Mouse (Mus musculus): Measurements from ENCODE around the gene Arsa. TPM values are rescaled to one million over a fixed set of nuclear protein-coding genes. Genes with fewer than 3 reads are reported as not detected.

Gene Arsa
- polyA plus RNA-seq, 1 experiment from 2014 or later: 17.6 TPM

- H3K27me3 ChIP-seq: no peaks in the 10 kb centered on the region
- no peak overlapping the region for H3K4me3 ChIP-seq (replicated peaks)
- H3K4me2 ChIP-seq (replicated peaks): no peak overlapping the region
- WGBS: 86% methylated on average over 12 of the region's 12 CpGs
- H3K4me1 ChIP-seq (replicated peaks): no peaks in the 10 kb centered on the region
- no peaks in the 10 kb centered on the region for H3K36me3 ChIP-seq
- no peaks in the 10 kb centered on the region for H3K9me3 ChIP-seq
- H3K27ac ChIP-seq: no peak overlapping the region
- H3K9ac ChIP-seq (replicated peaks): no peak overlapping the region
- ATAC-seq: no peak
Measured at GRCm38 (mm10) chr15:89488182-89488581, 11.0 kb upstream of the Arsa start.

GRCm38 (mm10) chr15:89480584-89480983, 3.4 kb upstream of the Arsa start:
- H3K4me1 ChIP-seq (replicated peaks): peaks cover 11% of the 10 kb centered on the region
- H3K27me3 ChIP-seq: peaks cover 5% of the 10 kb centered on the region; the same call in 1 of the 2 replicates
- ATAC-seq: no peak
- 86% methylated on average over 8 of the region's 8 CpGs for WGBS
- H3K4me3 ChIP-seq (replicated peaks): no peak overlapping the region
- H3K9me3 ChIP-seq: peaks cover 3% of the 10 kb centered on the region; the same call in 1 of the 2 replicates
- no peak overlapping the region for H3K27ac ChIP-seq
- H3K36me3 ChIP-seq: no peaks in the 10 kb centered on the region
- no peak overlapping the region for H3K9ac ChIP-seq (replicated peaks)
- no peak overlapping the region for H3K4me2 ChIP-seq (replicated peaks)

GRCm38 (mm10) chr15:89478622-89479021, 1.4 kb upstream of the Arsa start:
- peaks cover 5% of the 10 kb centered on the region; the same call in 1 of the 2 replicates for H3K27me3 ChIP-seq

GRCm38 (mm10) chr15:89477806-89478205, 581 bp upstream of the Arsa start:
- WGBS: 46% methylated on average over 8 of the region's 8 CpGs
- no peak for ATAC-seq
- H3K4me3 ChIP-seq (replicated peaks): no peak overlapping the region

More at GRCm38 (mm10) chr15:89478622-89479021, 1.4 kb upstream of the Arsa start:
- no peaks in the 10 kb centered on the region for H3K36me3 ChIP-seq
- peaks cover 17% of the 10 kb centered on the region for H3K4me1 ChIP-seq (replicated peaks)
- WGBS: 83% methylated on average over 3 of the region's 3 CpGs
- no peak overlapping the region for H3K27ac ChIP-seq
- no peak for ATAC-seq
- H3K4me3 ChIP-seq (replicated peaks): no peak overlapping the region
- H3K4me2 ChIP-seq (replicated peaks): no peak overlapping the region
- no peak overlapping the region for H3K9ac ChIP-seq (replicated peaks)
- peaks cover 3% of the 10 kb centered on the region; the same call in 1 of the 2 replicates for H3K9me3 ChIP-seq

GRCm38 (mm10) chr15:89476475-89476815, 780 bp downstream of the Arsa start:
- 9% methylated on average over 5 of the region's 5 CpGs for WGBS
- no peak for ATAC-seq
- peak overlapping the region; percentile 70 for H3K9ac ChIP-seq (replicated peaks)
- no peaks in the 10 kb centered on the region for H3K9me3 ChIP-seq
- H3K4me1 ChIP-seq (replicated peaks): peaks cover 17% of the 10 kb centered on the region
- no peaks in the 10 kb centered on the region for H3K36me3 ChIP-seq
- H3K27ac ChIP-seq: peak overlapping the region; percentile 77
- peak overlapping the region; percentile 84 for H3K4me2 ChIP-seq (replicated peaks)
- peaks cover 5% of the 10 kb centered on the region; the same call in 1 of the 2 replicates for H3K27me3 ChIP-seq
- peak overlapping the region; percentile 62 for H3K4me3 ChIP-seq (replicated peaks)

More at GRCm38 (mm10) chr15:89477806-89478205, 581 bp upstream of the Arsa start:
- Histone ChIP-seq H3K9me3 (peaks cover 3% of the 10 kb centered on the region; the same call in 1 of the 2 replicates), H3K4me2 (replicated peaks) (no peak overlapping the region), H3K27ac (no peak overlapping the region), H3K9ac (replicated peaks) (no peak overlapping the region), H3K4me1 (replicated peaks) (peaks cover 17% of the 10 kb centered on the region), H3K36me3 (no peaks in the 10 kb centered on the region), H3K27me3 (peaks cover 5% of the 10 kb centered on the region; the same call in 1 of the 2 replicates)

GRCm38 (mm10) chr15:89475611-89476474, 1.4 kb downstream of the Arsa start:
- Histone ChIP-seq H3K4me2 (replicated peaks) (peak overlapping the region; percentile 84), H3K36me3 (no peaks in the 10 kb centered on the region), H3K4me1 (replicated peaks) (peaks cover 17% of the 10 kb centered on the region), H3K9me3 (no peaks in the 10 kb centered on the region), H3K27me3 (peaks cover 5% of the 10 kb centered on the region; the same call in 1 of the 2 replicates), H3K4me3 (replicated peaks) (peak overlapping the region; percentile 62), H3K27ac (peak overlapping the region; percentile 77), H3K9ac (replicated peaks) (peak overlapping the region; percentile 70)
- 9% methylated on average over 44 of the region's 44 CpGs for WGBS
- peak; percentile 98 for ATAC-seq

GRCm38 (mm10) chr15:89475293-89475600, 2.0 kb downstream of the Arsa start:
- H3K9me3 ChIP-seq: no peaks in the 10 kb centered on the region
- no peaks in the 10 kb centered on the region for H3K36me3 ChIP-seq
- H3K4me2 ChIP-seq (replicated peaks): peak overlapping the region; percentile 84
- H3K9ac ChIP-seq (replicated peaks): peak overlapping the region; percentile 70
- peaks cover 5% of the 10 kb centered on the region; the same call in 1 of the 2 replicates for H3K27me3 ChIP-seq
- H3K4me1 ChIP-seq (replicated peaks): peaks cover 17% of the 10 kb centered on the region
- ATAC-seq: no peak; the same call in 1 of the 2 replicates
- 87% methylated on average over 7 of the region's 7 CpGs for WGBS
- H3K4me3 ChIP-seq (replicated peaks): peak overlapping the region; percentile 62
- H3K27ac ChIP-seq: no peak overlapping the region

- no peak overlapping the region for H3K9ac ChIP-seq (replicated peaks)
- WGBS: 95% methylated on average over 19 of the region's 19 CpGs
- no peak overlapping the region for H3K27ac ChIP-seq
- ATAC-seq: no peak
- H3K27me3 ChIP-seq: peaks cover 5% of the 10 kb centered on the region; the same call in 1 of the 2 replicates
- peaks cover 17% of the 10 kb centered on the region for H3K4me1 ChIP-seq (replicated peaks)
- H3K9me3 ChIP-seq: no peaks in the 10 kb centered on the region
- peak overlapping the region; percentile 84 for H3K4me2 ChIP-seq (replicated peaks)
- H3K36me3 ChIP-seq: no peaks in the 10 kb centered on the region
- no peak overlapping the region for H3K4me3 ChIP-seq (replicated peaks)
Measured at GRCm38 (mm10) chr15:89474596-89475292, 2.5 kb downstream of the Arsa start.

- Histone ChIP-seq H3K4me3 (replicated peaks) (no peak overlapping the region), H3K9ac (replicated peaks) (no peak overlapping the region), H3K27ac (no peak overlapping the region), H3K9me3 (no peaks in the 10 kb centered on the region), H3K27me3 (peaks cover 5% of the 10 kb centered on the region; the same call in 1 of the 2 replicates), H3K4me2 (replicated peaks) (no peak overlapping the region), H3K4me1 (replicated peaks) (peaks cover 17% of the 10 kb centered on the region), H3K36me3 (no peaks in the 10 kb centered on the region)
- ATAC-seq: no peak
- WGBS: 96% methylated on average over 8 of the region's 8 CpGs
Measured at GRCm38 (mm10) chr15:89473921-89474320, 3.3 kb downstream of the Arsa start.

- H3K4me1 ChIP-seq (replicated peaks): peaks cover 17% of the 10 kb centered on the region
- H3K9me3 ChIP-seq: no peaks in the 10 kb centered on the region
- 82% methylated on average over 9 of the region's 9 CpGs for WGBS
- H3K9ac ChIP-seq (replicated peaks): no peak overlapping the region
- H3K27me3 ChIP-seq: peaks cover 5% of the 10 kb centered on the region; the same call in 1 of the 2 replicates
- no peak for ATAC-seq
- H3K36me3 ChIP-seq: no peaks in the 10 kb centered on the region
- H3K27ac ChIP-seq: no peak overlapping the region
- no peak overlapping the region for H3K4me3 ChIP-seq (replicated peaks)
- no peak overlapping the region for H3K4me2 ChIP-seq (replicated peaks)
Measured at GRCm38 (mm10) chr15:89473370-89473769, 3.9 kb downstream of the Arsa start.

- Histone ChIP-seq H3K36me3 (no peaks in the 10 kb centered on the region), H3K9ac (replicated peaks) (no peak overlapping the region), H3K4me3 (replicated peaks) (no peak overlapping the region), H3K27me3 (no peaks in the 10 kb centered on the region), H3K4me1 (replicated peaks) (peaks cover 12% of the 10 kb centered on the region), H3K4me2 (replicated peaks) (no peak overlapping the region), H3K9me3 (no peaks in the 10 kb centered on the region), H3K27ac (no peak overlapping the region)
- ATAC-seq: no peak
- WGBS: 91% methylated on average over 4 of the region's 4 CpGs
Measured at GRCm38 (mm10) chr15:89471476-89471875, 5.7 kb downstream of the Arsa start.

GRCm38 (mm10) chr15:89468577-89468976, 8.6 kb downstream of the Arsa start:
- Histone ChIP-seq H3K4me2 (replicated peaks) (no peak overlapping the region), H3K36me3 (peaks cover under 1% of the 10 kb centered on the region; the same call in 1 of the 2 replicates), H3K4me3 (replicated peaks) (no peak overlapping the region), H3K9me3 (no peaks in the 10 kb centered on the region), H3K27me3 (no peaks in the 10 kb centered on the region), H3K9ac (replicated peaks) (no peak overlapping the region), H3K4me1 (replicated peaks) (peaks cover 11% of the 10 kb centered on the region), H3K27ac (no peak overlapping the region)
- WGBS: 32% methylated on average over 2 of the region's 2 CpGs
- ATAC-seq: no peak

All from midbrain, embryonic 13.5 days (tissue).